Mouse (Mus musculus) T-helper 1 cell (primary cell): Measurements from ENCODE around the gene Taf1c.

Source experiments
- in situ Hi-C: fragments of 300-600 bp; cut with MboI, MseI; formaldehyde crosslinking; loops from one replicate; pipeline ENCODE4 v1.15.1; 2025; ENCODE audit warnings: high pct_unique_total_duplicates

Taf1c gene

DNA sequence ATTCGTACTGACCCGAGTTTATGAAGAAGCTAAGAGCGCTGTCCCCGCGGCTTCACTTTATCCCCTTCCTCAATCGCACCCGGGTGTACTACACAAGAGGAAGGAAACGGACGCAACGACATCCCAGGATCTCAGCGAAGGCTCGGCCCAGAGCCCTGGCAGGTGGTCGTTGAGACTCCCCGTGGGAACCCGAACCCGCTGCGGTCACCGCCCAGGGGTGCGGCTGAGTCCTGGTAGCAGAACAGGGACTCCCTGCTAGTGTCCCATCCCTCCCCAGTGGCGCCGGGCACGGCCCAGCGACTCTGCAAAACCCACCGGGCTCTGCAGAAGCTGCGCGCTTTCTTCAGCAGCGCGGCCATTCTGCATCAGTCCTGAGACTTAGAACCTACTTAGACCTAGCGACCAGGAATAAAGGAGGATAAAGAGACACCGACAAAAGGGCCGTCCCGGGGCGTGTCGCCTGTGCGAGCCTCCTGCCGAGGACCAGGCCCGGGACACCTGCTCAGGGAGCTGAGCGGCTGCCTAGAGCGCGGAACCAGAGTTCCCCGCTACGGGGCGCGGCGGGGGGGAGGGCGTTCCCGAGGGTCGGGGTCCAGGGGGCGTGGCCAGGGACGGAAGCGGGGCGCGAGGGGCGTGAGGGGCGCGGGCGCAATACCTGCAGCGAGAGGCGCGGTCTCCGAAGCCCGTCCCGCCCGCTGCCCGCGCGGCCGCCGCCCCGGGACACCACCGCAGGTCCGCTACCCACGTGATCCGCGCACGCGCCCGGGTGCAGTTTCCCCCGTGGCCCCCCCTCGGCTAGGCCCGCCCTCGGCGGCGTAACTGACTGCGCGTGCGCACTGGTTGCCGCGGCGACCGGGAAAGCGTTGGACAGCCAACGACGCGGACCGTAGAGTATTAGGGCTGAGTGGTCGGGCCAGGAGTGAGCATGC lies 30.3 kb downstream of the Taf1c start, which contains the start of the genes Hsdl1 and Dnaaf1:
Gene Hsdl1 (minus strand): TSS at position 747 of the 929 bp plus-strand sequence.
Gene Dnaaf1 (plus strand): TSS at position 799 of the 929 bp plus-strand sequence.
- in situ Hi-C loops, result no loop called here

DNA sequence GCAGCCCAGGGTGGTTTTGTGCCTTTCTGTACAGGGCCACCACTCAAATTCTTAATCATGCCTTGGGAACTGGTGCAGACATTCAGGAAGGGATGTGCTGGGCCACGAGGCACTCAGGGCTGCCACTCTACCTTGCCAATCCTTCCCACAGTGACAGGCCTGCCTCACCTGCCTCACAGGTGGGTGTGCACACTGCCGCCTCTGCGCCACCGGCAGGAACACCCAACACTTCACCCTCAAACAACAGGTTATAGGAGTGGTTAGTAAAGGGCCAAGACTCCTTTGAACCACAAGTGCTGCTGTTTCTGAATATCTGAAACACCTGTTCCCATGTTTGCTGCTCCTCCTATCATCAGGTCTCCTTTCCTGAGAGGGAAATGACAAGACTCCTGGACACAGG lies 32.6 kb downstream of the Taf1c start:
- in situ Hi-C loops, result no loop called here

DNA sequence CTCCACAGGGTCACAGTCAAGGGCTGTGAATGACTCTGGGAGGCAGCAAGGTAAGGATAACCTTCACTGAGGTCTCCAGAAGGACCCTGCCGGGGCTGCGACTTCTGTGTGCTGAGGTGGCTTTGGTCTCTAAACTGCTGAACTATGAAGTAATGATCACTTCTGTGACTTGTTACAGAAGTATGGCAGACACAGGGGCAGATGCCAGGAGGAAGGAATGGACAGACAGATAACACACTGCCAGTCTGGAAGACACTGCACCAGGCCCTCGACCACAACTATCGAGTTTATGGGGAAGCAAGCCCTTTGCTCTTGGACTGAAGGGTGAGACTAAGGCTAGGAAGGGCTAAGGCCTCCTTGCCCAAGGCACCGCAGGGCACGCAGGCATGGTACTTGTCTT lies 33.9 kb downstream of the Taf1c start:
- in situ Hi-C loops, result no loop called here

DNA sequence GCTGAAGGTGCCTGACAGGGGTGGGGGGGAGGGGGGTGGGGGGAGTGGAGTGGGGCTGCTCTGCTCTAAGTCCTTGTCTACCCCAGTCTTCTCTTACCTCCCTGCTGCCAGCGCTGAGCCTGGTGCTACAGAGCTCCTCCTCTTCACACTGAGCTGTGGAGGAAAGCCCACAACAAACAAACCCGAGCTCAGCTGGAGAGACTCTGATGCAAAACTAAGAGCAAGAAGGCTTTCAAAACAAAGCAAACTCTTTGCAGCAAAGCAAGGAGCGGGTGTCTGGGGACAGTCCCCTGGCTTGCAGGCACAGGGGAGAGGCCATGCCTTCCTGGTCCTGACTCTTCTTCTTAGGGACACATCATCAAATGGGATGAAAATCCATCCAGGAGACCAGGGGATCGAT lies 35.1 kb downstream of the Taf1c start:
- in situ Hi-C loops, result no loop called here

DNA sequence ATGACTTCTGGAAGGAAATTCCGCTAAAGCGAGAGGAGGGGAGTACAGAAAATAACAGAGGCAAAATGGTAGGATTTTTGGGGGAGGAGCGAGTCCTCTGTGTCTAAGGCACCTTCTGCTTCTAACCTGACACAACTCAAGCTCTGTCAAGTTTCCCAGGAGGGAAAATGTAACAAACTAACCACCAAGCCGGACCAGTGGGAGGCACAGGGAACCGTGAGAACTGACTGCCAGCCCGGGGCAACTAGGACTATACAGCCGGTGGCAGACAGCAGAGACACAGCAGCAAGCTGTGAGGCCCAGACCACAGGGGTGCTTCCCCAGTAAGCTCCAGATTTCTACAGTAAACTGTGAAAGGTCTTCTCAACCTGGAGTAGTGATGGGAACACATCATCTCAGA lies 36.1 kb downstream of the Taf1c start:
- in situ Hi-C loops, result no loop called here

DNA sequence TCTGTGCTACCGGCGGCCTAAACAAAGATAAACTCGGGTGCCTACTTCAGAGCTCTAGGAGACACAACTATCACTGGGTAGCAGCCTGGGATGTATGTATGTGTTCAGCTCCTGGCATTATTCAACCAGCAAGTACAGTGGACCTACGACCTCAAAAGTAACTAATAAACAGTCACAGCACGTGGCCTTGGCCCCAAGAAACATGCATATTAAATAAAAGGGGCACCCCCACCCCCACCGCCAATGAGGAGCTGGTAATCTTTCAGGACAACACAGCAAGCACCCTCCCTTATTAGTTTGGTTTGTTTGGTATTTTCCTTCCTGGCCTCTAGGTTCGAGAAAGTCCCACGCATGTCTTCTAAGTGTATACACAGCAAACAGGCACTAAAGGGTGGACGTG lies 36.8 kb downstream of the Taf1c start:
- in situ Hi-C loops, result no loop called here

DNA sequence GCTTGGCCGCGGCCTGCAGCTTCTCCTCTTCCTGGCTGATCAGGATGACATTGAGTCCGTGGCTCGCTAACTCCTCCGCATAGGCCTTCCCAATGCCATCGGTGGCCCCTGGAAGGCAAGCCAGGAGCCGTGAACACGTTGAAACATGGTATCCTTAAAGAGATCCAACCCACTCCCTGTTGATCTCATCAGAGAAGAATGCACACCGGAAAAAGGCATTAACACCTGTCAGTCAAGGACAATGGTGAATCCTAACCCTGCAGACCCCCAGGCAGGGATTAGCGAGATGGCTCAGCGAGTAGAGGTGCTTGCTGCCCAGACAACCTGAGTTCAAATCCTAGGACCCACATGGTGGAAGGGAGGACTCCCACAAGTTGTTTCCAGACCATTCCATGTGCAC lies 38.7 kb downstream of the Taf1c start:
- in situ Hi-C loops, result no loop called here

DNA sequence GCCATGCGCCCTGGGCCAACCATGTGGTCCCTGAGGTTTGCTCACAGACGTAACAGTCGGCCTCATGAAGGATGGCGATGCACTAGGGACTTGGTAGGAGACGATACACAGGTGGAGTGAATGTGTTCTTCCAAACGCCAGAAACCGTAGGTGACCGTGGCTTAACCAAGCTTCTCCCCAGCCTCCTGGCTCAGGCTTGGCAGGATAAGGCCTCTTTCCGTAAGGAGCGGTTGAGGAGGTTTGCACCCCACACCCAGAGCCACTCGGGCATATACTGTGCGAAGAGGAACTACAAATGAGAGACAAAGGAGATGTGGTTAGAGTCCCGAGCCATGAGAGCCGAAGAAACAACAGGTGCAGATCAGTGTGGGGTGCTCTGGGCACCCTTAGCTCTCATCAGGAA lies 41.2 kb downstream of the Taf1c start:
- in situ Hi-C loops, result no loop called here

DNA sequence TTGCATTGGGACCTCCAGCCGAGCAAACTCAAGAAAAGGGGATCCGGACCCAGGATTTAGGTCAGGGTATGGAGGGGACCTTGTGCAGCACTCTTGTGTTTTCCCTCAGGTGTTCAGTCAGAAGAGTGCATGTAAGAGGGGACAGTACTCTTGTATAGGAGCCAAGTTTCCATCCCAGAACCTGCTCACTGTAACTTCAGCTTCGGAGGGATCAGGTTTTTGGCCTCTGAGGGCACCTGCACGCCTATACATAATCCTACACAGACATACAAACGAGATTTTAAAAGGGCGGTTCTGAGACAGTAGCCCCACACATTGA lies 45.7 kb downstream of the Taf1c start:
- in situ Hi-C loops, result no loop called here

DNA sequence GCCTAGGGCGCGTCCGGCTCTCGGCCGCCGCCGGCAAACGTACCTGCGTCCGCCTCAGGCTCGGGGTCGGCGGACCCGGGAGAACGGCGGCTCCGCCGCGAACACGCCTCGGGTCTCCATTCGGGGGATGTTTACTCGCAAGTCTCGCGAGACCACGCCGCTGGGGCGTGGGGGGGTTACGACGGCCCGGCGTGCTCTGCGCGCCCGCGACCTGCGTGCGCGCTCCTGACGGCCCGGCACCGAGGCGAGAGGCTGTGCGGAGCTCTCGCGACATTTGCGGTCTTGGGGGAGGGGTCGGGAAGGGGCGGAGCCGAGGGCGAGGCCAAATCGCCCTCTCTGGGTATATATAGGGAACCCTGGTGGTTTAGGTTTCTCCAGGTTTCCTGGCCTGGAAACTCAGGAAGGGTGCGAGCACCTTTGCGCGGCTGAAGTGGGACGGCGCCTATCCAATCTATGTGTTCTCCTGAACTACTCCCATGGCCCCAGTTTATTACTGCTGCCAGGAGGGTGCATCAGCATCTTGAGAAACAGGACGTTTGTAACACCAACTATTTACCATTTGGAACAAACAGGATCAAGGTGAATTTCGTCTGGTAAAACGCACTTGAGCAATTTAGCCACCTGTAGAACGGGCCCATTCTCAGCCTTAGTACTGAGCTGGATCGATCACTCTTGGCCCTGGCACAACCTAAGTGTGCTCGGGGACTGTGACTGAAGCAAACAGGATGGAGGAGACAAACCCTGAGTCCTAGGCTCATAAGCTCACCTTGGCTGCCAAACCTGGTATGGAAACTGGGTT lies 46.2 kb downstream of the Taf1c start, which contains the start of gene Mbtps1:
Gene Mbtps1 (minus strand): TSS at position 133 of the 799 bp plus-strand sequence.
- in situ Hi-C loops, result no loop called here

DNA sequence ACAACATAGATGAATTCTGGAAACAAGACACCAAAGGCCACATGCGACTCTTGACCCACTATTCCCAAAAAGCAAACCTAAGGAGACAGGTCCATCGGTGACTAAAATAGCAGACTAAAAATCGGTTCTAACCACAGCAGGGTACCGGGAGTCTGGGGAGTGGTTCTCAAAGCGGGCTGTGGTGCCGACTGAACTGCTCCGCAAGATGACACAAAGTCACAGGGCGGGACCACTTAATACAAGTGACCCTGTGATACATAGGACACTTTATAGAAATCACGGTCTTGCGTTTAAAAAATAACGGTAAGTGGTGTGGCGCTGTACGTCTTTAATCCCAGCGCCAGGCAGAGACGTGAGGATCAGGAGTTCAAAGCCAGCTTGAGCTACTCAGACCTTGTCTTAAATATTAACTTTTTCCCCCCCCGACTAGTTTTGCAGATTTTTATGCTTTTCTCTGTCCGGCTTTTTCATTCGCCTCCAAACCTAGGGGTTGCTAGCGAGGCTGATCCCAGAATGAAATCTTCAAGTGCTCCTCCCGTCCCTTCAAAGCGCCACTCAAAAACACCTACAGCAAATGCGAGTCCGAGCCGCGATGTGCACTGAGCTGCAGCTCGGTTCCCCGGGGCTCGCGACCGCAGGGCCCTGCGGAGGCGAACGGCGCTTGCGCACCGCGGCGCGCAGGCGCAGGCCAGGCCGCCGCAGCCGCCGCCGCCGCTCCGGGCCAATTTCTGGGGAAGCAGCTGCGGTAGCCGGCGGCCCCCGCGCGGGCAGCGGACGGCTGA lies 47.0 kb downstream of the Taf1c start:
- in situ Hi-C loops, result no loop called here

DNA sequence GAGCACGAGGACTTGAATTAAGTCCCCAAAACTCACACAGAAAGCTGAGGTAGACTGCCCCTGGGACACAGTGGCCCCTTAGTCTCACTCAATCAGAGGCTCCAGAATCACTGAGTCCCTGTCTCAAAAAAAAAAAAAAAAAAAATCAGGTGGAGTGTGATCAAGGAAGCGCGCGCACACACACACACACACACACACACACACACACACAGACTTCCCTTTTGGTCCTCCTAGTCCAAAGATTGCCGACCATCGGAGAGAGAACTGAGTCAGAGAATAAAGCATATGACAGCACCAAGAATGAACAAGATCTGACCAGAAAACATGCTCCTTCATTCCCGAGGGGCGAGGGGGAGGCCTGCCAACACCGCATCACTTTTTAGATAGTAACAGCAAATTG lies 47.9 kb downstream of the Taf1c start:
- in situ Hi-C loops, result no loop called here

DNA sequence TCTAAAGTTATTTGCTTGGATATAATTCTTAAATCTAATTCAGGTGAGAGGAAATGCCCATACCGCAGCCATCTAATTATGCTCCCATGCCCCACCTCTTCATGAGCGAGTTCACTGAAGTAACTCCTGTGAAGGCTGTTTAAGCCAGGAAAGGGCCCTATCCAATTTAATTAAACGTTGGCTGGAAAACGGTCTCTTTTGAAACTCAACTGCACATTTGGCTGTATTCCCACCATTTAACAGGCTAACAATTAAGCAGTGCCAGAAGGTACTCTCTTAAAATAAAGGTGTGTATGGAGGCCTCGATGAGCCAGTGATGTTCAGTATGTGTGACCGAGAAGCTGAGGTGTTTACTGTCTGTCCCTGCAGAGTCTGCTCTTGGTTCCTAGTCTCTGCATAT lies 49.2 kb downstream of the Taf1c start:
- in situ Hi-C loops, result no loop called here

DNA sequence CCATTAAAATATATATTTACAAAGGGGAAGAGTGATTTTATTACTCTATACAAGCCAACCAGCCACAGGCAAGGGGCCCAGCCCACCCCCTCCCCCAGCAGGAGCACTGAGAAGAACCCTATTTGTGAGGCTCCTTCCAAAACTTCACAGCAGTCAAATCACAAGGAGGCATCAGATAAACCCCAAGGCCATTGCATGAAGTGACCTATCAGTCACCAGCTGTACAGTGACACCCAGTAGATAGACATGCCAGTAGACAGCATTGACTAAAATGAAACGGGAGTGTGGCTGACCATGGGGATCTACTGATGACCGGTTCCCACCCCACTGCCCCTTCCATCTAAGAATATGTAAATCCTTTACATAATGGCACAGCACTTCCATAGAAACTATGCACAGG lies 52.1 kb downstream of the Taf1c start:
- in situ Hi-C loops, result no loop called here

DNA sequence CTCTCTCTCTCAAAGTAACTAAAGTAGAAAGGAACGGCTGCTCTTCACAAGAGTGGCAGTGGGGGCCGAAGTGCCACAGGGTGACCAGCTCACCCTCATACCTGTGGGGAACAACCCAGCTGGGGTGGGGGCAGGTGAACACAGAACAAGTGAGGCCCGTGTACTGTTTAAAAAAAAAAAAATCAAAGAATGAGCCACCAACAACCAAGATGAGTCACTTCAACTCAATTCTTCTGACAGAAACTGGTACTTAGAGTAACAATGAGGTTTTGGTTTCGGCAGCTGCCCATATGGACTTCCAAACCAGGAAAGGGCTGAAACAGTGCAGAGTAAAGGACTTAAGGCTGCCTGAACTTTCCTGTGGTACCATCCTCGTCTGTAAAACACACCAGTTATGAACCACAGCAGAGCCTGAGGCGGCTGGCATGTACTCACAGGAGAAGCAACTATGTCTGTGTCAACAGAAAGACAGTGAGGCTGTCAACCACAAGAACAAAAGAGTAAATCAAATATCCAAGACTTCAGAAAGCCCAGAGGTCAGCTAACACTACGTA lies 56.4 kb downstream of the Taf1c start:
- in situ Hi-C loops, result no loop called here
